Mouse (Mus musculus) kidney, postnatal 36 days (tissue): ENCODE data around the gene Amotl1.
A peak's percentile ranks its signal among the peaks of the same experiment; 100 is the strongest.
"Not testable (repeated sequence)": the region's sequence is repeated elsewhere in the genome, so short reads cannot be mapped to it uniquely, and the experiment has no call there.

Experiments used
- DNase-seq, 2 experiments: peaks; one replicate each; pipeline ENCODE4 v3.0.0; 2021 to 2022; ENCODE audit warnings: mixed read lengths in 2 of 2

Gene Amotl1

DNA sequence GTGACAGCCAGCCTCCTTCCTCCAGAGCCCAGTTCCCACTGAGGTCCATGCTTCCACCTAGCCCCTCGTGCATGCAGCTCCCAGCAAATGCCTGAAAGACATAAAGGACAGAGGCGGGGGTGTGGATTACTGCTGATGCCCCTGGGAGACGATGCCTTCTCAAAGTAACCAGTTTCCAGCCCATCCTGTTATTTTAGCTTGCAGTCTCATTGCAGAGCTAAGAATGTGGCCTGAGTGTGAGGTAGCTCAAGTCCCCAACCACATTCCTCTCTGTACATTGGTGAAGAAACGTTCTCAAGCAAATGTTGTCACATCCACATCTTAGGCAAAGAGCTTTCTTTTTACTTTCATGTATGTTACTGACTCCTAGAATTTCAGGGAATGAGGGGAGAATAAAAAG is at the start of gene Amotl1:
TSS of gene Amotl1 (minus strand) at position 101 of the 400 bp plus-strand sequence.
- DNase-seq = no peak

DNA sequence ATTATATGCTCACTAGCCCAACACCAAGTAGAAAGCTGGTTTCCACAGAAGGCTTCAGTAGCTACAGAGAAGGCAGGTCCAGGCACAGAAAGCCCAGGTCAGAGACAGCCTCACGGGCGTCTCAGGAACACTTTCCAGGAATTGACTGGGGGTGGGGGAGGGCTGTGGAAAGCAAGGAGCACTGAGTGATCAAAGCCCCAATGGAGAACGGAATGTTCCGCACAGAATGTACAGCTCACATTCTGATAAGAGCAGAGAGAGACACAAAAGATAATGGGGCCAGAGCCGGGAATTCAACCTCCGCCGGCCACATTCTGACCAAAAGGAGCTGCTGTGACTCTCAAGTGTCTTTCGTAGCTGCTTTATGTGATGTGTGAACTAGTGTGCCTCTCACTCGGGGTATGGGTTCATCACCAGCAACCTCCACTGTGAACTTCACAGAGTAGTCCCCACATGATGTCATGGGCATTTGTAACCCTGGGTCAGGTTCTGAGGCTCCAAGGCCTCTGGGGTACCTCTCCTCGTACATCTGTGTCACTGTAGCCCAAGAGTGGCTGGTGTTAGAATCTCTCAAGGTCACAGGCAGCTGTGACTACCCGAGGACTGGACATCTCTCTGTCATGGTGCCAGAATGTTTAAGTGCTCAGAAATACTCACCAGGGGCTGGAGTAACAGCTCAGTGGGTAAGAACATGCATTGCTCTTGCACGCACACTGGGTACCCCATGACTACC is 44.7 kb upstream of the Amotl1 start:
- DNase-seq = no peak

DNA sequence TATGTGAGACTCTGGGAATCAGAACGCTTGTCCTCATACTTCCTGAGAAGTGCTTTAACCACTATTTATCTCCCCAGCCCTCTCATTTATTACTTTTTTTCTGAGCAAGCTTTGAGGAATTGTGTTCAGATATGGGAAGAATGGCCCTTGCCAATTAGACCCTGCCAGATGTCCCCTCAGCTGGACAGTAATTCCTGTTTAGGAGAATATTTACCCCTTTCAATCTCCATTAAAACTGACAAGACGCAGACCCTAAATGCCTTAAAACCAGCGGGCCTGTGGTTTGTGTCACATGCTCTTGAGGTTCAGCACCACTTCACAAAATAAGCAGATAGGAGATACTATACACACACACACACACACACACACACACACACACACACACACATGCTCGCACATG is 39.5 kb upstream of the Amotl1 start:
- no peak for DNase-seq

DNA sequence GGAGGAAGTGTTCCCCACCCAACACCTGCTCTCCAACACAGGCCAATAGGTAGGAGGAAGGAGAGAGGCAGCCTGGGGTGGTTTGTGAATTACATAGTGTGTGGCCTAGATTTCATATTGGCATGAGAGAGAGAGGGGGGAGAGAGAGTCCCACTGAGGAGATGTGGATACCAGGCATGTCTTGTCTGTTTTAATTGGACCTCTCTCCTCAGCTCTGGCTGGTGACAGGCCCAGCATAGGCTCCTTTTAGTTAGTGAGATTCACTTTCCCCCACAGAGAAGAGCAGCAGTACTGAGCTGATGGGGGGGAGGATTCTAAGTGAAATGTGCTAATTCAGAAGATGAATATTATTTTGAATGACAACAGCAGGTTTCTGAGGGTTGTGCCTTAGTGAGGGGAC is 37.9 kb upstream of the Amotl1 start:
- no peak for DNase-seq

DNA sequence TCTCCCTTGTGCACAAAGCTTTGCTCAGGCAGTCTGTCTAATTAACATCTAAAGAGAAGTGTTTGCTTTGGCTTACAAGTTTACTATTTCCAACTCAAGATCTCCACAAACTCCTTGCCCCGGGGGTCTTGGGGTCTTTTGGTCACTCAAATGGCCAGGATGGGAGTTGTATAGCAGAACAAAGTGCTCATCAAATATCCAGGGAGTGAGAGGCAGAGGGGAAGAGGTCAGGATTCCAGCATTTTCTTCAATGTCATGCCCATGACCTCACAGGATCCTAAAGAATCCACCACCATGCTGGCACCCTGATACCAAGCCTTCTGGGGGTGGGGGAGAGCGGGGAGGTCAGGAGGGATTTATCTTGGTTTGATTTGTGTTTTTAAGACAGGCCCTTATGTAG is 35.7 kb upstream of the Amotl1 start:
- no peak for DNase-seq

DNA sequence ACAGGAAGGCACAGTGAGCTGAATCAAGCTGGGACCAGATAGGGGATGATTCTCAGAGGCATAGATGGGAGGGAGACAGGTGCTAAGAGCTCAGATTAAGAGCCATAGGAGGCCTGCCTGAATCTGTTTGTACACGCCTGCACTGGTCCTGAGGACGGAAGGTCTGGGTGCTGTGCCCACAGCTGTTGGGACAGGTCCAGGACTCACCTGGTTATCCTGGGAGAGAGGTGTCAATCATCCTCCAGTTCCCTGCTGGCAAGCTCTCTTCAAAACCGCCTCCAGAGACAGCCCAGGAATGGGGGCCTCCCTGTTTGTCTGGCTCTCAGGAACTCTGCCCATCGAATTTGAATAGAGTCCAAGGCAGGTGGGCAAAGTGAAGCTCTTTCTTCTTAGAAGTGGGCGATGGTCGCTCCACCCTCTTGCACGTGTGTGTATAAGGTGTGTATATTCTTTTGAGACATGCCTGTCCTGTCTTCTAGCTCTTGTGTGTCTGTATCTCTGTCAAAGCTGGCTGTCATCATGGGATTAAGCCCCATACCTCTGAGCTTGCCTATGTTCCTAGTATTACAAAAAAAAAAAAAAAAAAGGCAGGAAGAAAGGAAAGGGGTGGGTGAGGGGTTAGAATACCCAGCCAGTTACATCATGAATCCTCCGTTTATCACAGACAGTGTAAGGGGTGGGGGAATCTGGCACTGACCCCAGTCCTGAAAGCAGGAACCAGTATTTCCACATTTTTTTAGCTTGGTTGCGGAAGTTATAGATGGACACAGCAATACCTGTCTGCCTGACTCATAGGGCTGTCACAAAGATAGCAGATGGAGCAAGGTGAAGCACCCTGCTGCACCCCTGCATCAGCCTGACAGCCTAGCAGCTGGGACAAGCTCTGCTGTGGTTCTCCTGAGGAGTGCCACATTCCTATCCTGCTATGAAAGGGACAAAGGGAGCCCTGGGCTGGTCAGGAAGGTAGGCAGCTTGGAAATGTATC is 31.1 kb upstream of the Amotl1 start:
- peak; percentile 6 to 8 for DNase-seq

DNA sequence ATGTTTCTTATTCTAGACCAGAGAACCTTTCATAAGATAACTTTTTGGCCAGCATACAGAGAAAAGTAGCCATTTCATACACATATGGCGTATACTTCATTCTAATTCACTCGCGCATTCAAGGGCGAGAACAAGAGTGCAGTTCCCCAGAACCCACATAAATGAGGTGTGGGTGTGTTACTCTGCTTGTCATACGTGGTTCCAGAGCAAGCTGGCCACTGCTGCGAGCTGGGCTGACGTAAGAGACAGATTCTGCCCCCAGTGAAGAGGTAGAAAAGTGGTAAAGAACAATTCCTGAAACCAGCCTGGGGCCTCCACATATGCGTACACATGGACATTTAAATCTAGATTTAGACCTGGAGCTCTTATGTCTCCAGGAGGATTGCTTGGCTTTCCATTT is 29.6 kb upstream of the Amotl1 start:
- DNase-seq = no peak

DNA sequence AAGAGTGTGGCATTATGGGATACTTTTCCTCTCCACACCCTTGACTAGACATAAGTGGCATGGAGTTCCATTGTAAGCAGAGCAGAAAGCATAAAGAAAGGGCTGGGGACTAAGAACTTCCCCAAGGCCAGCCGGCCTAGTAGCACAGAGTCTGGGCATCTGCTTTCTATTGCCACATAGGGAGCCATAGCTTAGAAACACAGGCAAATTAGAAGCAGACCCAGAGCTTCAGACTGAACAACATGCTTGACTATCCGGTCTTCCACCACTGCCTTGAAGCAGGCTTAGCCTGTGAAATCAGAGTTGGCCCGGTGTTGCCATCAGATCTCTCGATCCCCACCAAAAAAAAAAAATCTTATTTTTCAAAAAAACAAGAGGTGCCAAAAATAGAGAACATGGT is 28.3 kb upstream of the Amotl1 start:
- DNase-seq = no peak

DNA sequence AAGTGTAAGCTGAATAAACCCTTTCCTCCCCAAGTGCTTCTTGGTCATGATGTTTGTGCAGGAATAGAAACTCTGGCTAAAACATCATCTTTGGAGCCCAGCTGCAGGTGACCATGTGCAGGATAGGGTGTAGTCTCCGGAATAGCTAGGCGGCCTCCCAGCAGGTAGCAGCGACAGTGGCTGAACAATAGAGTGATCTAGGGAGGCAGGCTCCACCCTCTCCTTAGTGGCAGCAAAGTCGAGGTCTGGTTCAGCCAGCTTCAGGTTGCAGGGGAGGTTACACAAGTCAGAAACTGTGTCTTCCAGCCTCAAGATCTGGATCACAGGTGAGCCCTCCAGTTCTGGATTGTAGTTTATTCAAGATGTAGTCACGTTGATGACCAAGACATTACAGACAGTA is 27.1 kb upstream of the Amotl1 start:
- not testable (repeated sequence) for DNase-seq

DNA sequence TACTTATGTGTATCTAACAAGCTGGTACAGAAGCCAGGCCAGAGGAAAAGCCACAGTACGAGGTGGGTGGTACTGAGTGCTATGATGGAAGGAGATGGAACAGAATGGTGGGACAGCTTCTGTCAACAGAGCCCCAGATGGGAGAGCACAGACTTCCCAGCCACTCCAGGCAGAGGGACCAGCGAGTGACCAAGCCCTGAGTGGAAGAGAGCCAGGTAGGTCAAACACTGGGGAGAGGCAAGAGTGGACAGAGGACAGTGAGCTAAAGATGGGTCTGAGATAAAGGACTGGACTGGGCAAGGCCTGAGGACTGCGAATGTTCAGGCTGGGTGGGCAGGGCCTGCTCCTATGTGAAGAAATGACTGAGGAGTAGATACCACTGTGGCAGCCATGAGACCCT is 23.5 kb upstream of the Amotl1 start:
- no peak for DNase-seq

DNA sequence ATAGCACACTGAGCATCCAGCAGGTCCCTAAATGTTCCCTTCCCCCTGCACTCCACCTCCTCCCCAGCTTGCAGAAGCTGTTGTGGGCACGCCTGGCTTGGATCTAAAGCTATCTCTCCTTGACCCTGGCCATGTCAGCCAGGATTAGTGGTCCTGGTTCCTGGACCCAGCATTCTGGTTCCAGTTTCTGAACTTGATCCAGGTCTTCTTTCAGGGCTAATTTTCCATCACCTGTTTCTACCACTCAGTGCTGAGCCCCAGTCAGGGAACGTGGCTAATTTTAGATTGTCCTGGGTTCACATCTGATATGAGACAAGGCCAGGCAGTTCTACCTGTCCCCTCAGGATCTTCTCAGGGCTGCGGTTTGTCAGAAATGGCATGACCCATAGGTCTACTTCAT is 21.2 kb upstream of the Amotl1 start:
- no peak for DNase-seq

DNA sequence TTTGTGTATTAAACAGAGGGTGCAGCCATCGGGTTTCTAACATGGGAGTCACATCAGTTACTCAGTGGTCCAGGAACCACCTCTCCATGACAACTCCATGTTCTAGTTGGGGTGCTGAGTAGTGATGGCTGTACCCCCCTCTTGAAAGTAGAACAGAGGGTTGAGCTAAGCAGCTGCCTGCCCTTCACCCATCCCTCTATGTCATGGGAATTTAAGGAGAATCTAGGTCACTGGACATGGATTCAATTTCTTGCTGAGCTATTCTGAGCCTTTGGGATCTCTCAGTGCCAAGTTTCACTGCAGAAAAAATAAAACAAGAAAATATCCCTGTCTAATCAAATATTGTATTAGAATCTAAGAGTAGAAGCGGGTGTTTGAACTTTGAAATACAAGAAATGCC is 18.7 kb upstream of the Amotl1 start:
- no peak for DNase-seq

DNA sequence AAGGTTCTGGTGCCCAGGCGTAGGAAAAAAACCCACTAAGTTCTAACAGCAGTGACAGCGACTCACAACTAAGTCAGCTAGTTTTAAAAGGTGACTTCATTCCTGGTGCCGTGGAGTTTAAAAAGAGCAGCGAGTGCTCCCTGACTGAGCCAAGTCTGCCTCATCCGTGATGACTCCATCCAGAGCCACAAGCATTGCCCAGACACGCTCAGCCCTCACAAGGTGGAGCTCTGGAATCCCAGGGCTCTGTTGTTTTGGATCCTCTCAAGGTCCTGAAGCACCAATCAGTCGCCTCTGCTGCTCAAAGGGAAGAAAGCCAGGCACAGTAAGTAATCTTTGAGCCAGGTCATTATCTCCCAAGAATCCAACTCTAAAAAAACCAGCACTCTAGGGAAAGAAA is 18.0 kb upstream of the Amotl1 start:
- DNase-seq = no peak

DNA sequence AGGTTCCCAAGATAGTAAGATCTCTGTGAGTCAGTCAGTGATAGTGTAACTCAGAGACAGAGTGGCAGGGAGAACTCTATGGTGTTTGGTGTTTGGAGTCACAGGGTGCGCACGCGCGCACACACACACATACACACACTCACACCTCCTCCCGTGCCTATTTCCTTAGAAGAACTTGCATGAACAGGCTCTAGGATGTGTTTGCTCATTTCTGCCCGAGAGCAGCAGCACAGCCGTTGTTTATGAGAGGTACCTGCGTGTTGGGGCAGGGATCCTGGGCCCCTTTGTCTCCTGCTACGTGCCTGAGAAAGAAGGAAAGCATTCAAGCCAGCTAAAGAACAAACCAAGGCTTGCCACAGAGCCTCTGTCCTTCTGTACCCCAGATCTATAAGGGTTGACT is 17.3 kb upstream of the Amotl1 start:
- DNase-seq = no peak

DNA sequence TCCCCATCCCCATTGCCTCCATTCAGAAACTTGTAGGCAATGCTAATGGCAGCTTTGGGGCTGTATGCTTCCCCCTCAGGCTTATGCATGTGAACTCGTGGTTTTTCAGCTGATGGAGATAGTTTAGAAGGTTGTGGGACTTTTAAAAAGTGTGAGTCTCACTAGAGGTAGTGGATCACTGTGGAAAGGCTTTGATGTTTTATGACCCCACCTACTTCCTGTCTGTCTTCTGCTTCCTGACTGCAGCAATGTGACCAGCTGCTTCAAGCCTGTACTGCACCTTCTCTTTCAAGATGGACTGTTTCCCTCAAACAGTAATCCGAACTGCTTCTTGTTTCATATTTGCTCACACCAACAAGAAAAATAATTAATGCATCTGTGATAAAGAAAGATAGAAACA is 13.1 kb upstream of the Amotl1 start:
- DNase-seq = no peak

DNA sequence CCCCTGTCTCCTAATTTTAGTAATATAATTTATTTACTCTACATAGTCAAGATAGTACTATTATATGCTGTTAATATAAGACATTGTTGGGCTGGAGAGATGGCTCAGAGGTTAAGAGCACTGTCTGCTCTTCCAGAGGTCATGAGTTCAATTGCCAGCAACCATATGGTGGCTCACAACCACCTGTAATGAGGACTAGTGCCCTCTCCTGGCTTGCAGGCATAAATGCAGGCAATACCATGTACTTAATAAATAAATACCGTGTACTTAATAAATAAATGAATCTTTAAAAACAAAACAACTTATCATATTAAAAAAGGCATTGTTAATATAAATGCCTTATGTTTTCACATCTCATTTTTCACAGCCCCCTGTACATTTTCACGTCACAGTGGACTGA is 9.2 kb upstream of the Amotl1 start:
- DNase-seq = no peak

DNA sequence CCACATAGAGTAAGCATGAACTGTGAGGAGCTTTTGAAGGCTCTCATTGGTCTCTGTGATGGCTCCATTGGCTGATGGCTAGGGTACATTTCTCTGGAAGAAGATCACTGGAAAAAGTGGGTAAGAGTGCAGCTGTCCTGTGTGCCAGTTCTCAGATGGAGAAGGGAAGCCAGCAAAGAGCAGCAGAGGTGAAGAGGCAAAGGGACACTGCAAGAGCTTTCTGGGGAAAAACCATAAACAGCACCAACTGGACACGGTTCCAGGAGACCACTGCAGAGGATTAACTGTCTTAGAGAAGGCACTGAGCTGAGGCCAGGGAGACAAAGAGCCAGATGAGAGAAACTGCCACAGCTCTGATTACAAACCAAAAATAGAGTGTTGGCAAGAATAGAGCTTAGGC is 7.9 kb upstream of the Amotl1 start:
- no peak for DNase-seq

DNA sequence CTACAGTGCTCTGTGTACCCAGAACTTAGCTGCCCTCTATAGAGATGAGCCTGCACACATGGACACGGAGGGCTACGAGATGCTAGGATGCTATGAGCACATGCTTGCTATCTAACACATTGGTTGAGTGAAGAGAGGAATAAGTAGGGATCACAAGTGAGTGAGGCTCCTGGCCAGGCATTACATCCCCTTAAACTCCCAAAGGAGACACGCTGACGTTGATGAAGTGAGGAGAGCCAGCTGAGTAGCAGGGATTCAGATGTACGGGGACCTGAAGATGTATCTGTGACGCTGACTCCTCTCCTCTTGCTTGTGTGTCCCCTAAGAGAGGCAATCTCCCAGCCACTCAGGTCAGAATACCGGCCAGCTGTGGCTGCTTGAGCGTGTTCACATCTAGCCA is 3.0 kb upstream of the Amotl1 start:
- no peak for DNase-seq

DNA sequence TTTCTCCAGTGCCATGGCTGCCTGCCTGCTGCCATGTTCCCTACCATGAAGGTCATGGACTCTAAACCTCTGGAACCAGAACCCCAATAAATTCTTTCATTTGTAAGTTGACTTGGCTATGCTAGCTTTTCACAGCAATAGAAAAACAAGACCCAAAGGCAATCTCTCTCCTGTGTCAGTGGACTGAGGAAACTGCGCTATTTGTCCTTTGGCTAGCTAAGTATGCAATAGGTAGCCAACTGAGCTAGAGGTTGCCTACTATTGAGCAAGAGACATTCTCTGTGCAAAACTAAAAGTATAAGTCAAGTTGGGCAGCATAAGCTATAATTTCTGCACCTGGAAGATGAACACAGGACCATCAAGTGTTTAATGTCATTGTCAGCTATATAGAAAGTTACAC is 1.8 kb upstream of the Amotl1 start:
- DNase-seq = no peak

DNA sequence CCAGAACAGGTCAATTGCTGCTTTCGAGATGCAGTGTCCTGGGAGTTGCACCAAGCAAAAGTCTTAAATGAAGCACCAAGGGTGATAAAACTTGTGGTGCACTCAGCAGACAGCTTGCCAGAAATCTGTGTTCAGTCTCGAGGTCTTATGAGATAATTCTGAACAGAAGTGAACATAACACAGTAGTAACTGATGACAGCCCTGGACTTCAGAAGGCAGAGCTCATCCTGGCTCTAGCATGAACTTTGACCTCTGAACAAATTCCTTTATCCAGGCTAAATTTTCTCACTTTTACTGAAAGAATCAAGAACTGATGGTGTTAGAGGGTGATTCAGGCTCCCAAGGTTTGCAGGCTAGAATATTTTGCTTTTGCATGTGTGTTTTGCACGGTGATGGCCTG is 1.2 kb upstream of the Amotl1 start:
- no peak for DNase-seq

DNA sequence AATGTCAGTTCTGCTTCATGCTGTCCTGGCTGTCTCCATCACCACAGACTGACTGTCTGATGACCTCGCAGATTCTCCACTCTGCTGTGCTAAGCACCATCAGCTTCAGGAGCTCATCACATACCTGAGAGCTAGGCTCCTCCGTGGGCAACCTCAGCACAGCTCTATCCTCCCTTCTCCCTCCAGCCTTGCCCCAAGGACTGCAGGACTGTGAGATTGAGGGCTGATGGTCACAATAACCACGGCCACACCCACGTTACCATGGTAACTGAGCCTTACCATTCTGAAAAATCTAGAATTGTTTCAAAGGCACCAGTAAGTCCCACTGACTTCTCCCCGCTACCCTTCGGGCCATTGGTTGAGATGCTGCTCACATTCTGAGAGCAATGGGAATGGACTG is 1.5 kb downstream of the Amotl1 start:
- DNase-seq = no peak

DNA sequence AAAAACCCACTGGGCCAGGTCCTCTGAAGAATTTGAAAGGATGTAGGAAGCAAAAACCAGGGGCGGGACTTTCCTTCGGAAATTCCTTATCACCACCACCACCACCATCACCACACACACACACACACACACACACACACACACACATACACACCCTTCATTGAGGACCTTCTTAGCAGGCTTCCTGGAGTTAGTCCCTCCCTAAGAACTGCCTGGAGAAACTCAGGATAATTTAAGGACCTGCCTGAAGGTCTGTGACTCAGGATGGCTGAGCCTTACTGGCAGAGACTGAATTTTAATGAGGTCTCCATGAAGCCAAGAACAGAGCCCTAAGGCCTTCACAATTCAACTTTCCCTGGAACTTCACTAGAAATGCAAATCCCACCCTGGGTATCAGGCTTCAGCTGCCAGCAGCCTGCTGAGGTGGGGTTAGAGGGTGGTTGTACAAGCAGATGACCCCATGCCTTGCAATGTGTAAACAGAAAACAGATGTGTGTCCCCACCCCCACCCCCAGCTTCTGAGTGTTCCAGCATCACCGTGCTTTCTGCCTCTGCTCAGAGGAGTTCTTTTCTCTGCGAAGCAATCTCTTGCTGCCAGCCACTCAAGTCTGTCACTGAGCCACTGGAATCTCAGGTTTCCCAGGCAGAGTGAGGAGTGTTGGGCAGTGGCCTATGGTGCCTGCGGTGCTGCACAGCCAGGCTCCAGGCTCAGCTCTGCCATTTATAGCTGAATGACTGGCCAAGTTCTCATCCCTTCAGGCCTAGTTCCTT is 2.4 kb downstream of the Amotl1 start:
- DNase-seq = peak; percentile 67 to 72

DNA sequence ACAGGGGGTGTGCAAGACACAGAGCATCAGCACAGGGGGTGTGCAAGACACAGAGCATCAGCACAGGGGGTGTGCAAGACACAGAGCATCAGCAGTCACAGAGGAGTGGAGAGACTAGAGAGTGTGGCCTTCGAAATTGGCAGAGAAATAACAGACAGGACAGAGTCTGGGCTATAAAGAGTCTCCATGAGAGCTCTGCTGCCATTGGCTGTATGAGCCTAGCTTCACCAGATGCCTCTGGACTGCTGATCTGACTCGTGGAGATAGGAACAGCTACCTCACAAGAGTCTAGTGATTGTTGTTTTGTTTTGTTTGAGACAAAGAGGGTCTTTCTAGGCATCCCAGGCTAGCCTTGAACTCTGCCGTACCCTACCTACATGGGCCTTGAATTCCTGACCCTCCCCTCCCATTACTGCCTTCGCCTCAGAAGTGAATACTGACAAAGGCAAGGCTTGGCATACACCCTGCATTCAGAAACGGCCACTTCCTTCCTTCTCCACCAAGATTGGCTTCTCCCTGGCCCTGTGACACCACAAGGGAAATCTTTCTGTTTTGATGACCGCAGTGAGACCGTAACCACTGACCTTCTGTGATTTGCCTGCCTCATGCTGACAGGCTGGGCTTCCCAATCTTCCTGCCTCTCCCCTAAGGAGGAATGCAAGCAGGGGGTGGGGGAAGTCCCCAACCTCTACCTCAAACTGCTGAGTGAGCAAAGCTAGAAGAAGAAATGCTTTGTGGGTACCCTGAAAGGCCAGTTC is 3.4 kb downstream of the Amotl1 start:
- peak; percentile 63 to 81 for DNase-seq
